Mouse (Mus musculus) thymus, adult 18-20 months (tissue): ENCODE measurements around the gene Cux2.

ENCODE experiments used
- DNase-seq, 2 experiments: peaks; one replicate each; pipeline ENCODE4 v3.0.0; 2022; ENCODE audit warnings: mixed read lengths in 2 of 2

Cux2 gene

GRCm38 (mm10) chr5:122059060-122060017 is 9.4 kb upstream of the Cux2 start:
- DNase-seq = peak in 1 of 2 experiments; percentile 7

DNA sequence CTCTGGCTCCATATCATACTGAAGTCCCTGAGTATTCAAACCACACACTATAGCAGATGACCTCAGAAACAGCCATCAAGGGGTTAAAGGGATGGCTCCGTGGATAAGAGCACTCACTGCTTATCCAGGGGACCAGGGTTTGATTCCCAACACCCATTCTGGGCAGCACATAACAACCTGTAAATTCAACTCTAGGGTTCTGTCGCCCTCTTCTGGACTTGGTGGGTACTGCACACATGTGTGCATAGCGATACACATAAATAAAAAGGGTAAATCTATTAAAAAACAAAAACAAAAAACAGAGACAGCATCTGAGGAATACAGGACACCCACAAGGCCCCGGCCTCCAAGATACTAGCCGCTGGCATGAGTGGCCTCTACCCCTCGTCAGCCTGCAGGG is 7.7 kb upstream of the Cux2 start:
- DNase-seq = no peak

DNA sequence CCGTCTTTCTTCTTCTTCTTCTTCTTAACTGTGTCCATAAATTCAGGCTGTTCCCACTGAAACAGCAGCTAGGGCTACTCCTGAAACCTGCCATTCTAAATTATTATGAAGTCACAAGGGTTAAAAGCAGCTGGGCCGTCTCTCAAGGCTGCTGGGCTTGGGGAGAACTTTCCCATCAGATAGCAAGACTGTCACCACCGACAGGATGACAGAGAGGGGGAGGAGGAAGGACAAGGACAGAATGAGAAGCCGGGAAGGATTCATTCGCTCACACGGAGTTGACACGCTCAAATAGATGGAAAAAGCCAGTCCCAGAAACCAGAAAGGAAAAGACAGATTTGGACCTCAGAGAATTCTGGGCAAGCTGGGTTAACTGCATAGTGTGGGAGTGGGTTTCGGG is 6.7 kb upstream of the Cux2 start:
- no peak for DNase-seq

DNA sequence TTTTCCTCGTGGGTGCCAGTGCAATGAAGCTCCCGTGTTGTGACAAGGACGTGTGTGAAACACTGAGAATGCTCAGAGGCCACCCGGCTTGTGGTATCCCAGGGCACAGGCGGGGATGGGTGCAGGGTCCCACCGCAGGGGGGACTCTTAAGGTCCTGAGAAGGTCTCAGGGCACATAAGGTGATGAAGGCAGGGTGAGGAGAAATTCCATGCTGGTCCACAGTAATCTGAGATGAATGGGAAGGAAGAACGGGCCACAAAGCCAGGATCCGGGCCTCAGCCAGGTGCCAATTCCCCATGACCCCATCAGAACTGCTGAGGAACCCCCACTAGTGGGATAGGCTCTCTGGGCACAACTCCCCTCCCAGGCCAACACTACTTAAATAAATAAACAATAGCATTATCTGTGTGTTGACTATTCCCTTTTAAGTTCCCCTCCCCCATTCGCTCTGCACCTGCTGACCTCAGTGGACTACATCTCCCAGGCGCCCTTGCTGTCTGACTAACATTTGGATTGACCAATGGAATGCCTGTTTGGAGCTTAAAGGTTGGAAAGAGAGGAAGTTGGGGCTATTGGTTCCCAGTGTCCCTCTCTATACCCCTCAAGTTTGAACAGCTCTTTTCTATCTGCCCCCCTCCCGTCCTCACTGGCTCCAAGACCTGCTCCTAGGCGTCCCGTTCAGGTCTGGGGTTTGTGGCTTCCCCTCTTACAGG is 4.4 kb upstream of the Cux2 start:
- no peak for DNase-seq

GRCm38 (mm10) chr5:122053587-122053986 is 3.7 kb upstream of the Cux2 start:
- DNase-seq = no peak

GRCm38 (mm10) chr5:122050832-122051105 is 867 bp upstream of the Cux2 start:
- DNase-seq = no peak

GRCm38 (mm10) chr5:122049664-122050016 is 262 bp downstream of the Cux2 start:
- DNase-seq = no peak

DNA sequence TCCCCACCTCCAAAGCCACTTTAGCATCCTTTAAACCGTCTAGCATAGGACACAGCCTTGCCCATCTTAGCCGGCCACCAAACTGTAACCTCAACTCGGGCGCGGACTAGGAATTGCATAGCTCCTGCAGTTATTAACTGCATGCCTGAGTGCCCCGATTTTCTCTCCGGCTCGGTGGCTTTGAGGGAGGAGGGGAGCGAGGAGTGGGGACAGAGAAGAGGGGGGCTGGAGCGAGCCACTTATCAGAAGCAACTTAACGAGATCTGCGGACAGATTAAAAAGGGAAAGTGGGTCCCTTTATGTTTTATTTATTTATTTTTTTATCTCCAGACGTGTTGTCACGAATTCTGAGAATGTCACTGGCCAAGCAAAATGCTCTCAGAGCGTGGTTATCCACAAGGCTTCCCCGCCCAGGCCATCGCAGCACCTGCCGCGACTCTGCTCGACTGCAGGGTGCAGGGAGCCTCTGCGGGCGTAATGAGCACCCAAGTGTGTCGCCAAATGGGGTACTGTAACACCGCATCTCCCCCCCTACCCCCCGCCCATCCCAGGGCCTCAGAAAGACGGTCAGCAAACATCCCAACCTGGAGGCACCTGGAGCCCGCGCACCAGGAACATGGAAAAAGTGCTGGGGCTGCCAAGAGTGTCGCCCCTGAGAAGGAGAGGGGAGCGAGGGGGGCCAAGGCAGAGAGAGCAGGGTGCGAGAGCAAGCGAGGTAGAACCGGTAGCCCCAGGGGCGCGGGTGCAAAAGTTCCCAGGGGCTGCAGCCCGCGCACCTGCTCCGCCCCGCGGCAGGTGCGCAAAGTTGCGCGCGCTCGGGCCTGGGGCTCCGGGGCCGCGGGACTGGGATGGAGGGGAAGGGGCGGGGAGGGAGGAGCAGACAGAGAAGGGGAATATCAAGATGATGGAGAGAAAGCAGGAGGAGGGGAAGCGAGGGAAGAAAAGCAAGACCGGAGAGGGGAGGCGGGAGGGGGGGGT is 927 bp downstream of the Cux2 start:
- DNase-seq = no peak

DNA sequence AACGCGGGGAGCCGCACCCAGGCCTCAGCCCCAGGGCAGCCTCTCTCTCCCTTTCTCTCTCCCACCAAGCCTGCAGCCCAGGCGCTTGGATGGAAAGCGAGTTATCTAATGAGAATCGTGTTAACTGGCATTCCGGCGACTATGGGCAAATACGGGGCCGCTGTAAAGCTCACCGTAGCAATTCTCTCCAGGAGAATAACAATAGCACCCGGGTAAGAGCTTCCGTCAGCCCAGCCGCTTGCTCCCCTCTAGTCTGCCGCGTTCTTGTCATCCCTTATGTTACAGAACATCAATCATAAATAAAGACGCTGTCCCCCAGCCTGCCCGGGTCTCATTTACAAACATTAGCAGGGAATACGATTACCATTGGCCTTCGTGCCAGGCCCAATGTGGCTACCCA is 1.6 kb downstream of the Cux2 start:
- no peak for DNase-seq

DNA sequence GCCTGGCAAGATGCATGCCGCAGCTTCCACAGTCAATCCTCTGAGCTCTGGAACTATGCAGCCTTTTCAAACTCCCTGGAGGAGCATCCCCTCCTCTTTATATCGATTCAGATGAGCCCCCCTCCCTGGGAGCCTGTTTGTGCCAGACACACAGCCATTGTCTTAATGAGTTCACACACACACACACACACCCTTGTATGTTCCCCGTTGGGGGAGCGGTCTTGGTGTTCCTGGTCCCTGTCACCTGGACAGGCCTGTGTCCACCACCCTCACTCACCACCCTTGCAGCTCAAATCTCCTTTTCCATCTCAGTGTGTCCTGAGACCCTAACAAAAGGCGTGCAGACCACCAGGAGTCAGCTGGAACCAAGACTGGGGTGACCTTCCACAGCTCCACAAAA is 2.1 kb downstream of the Cux2 start:
- DNase-seq = no peak

- no peak for DNase-seq
Observed at GRCm38 (mm10) chr5:122043567-122043966, 6.3 kb downstream of the Cux2 start.

DNA sequence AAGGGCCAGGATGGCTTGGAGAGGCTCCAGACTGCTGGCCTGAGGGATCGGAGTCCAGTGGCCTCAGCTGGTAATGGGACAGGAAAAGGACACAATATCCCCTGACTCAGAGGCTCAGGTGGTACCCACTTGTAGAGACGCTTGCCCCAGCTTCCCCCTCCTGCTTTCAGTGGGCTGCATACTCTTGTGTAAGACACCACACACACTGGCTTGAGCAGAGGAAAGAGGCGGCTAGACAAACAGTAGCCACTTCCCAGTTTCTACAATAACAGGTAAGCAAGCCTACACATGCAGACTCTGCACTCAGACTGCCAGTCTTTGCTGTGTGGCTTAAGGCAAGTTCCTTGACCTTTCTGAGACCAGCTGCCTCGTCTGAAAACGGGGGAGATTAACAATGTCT is 14.6 kb downstream of the Cux2 start:
- DNase-seq = no peak

GRCm38 (mm10) chr5:122033167-122033478 is 16.8 kb downstream of the Cux2 start:
- DNase-seq = no peak

- DNase-seq = no peak
Observed at GRCm38 (mm10) chr5:122032471-122033166, 17.3 kb downstream of the Cux2 start.

GRCm38 (mm10) chr5:122031146-122031545 is 18.8 kb downstream of the Cux2 start:
- no peak for DNase-seq

DNA sequence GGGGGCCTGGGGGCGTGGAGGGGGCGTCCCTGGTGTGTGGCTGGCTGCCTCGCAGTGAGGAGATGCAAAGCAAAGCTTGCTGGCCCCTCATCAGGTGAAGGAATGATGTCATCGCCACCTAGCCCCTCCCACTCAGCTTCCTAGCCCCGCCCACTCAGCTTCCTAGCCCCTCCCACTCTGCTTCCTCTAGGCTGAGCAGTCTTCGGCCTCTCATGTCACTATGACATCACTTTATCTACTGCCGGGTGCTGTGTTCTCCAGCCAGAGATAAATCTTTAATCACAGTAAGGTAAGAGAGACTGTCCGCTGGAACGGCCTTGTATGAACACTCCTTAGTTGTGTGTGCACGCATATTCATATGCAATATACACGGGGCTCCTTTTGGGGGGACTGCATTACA is 19.3 kb downstream of the Cux2 start:
- no peak for DNase-seq

DNA sequence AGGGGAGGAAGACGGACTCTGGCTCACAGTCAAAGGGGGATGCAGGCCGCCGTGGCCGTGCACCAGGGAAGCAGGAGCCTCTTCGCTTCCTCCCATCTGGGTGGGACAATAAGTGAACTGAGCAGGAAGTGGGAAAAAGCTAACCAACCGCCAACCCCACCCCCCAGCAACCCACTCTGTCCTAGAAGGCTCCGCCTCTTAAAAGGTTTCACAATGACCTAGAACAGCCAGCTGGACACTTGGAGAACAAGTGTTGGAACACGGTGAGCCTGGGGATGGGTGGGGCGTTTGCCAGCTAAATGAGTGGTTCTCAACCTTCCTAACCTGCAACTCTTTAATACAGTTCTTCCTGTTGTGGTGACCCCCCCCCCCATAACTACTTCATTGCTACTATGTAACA is 23.1 kb downstream of the Cux2 start:
- DNase-seq = no peak

- DNase-seq = no peak
Observed at GRCm38 (mm10) chr5:122026284-122026683, 23.6 kb downstream of the Cux2 start.

GRCm38 (mm10) chr5:122025117-122025516 is 24.8 kb downstream of the Cux2 start:
- no peak for DNase-seq

DNA sequence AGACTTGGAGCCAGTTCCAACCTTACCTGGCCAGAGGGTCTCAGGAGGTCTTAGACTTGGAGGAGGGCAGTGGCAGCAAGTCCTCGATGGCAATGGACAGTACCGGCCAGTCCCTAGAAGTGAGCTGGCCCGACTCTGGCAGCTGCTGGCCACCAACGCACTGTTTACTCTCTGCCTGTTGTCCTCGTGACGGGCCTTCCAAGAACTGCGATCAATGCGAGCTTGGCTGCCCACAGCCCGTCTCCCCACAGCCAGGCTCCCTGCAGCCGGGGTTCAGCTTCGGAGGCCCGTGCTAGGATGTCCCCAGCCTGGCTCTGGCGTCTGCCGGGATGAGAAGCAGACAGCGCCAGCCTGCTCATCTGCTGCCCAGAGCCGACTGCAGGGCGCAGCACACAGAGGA is 30.6 kb downstream of the Cux2 start:
- no peak for DNase-seq

- no peak for DNase-seq
Observed at GRCm38 (mm10) chr5:122017778-122018177, 32.1 kb downstream of the Cux2 start.

DNA sequence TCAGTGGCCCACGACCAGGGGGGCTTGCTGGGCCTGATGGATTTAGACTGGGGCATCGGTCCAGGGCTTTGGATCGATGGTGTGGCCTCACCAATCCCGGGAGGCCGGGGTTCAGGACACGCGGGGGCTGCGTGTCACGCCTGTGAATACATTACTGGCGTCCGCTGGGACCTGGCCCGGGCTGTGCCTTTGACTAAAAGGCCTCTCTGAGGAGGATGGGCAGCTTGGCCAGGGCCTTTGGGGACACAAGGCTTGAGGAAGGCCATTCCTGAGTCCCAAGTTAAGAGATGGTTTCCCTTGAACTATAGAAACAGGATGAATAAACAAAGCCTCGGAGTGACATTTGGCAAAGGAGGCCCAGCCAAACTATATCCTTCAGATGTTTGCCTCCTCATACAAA is 32.6 kb downstream of the Cux2 start:
- DNase-seq = no peak

GRCm38 (mm10) chr5:122016744-122017143 is 33.2 kb downstream of the Cux2 start:
- no peak for DNase-seq
